In the genomic region with DNA sequence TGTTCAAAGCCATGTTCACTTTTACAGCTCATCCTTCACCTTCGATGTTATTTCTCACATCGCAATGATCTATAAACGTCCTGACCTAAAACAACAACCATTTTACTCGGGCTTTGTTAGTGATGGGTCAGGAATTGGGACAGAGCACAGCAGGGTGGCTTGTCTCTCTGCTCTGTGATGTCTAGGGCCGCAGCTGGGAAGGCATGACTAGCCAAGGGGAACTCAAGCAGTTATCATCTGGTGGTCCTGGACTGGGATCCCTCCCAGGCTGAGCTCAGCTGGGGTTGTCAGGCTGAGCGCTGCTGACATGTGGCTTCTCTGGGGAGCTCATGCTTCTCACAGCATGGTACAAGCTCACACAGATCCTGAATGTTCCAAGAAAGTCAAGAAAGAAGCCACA, we compare ENCODE assay signal across 13 mouse cellular contexts.
DNase-seq lines count a peak whose midpoint lies in the region; ATAC-seq lines count a peak whose summit lies in the region.
"Had no signal": no experiment of that assay in that cellular context is flagged by ENCODE, and none has a peak within 500 bp of the region (broad histone marks: within the 10 kb centered on the region; RNA-seq: fewer than 3 reads in every experiment).

No protein-coding gene starts in this region.

- no peak overlapping the region for H3K4me3 ChIP-seq in heart, embryonic 10.5 days
- no peak overlapping the region for H3K4me3 ChIP-seq in heart, embryonic 12.5 days
- H3K4me3 ChIP-seq: forebrain, embryonic 15.5 days; neural tube, embryonic 15.5 days had no signal

- H3K4me1 ChIP-seq in heart, embryonic 10.5 days, result 0 out of 2 replicates have a peak, but pooled peaks cover 4% of the 10 kb centered on the region
- H3K4me1 ChIP-seq in heart, embryonic 12.5 days (replicated peaks), result 0 out of 2 replicates have a peak, but pooled peaks cover 6% of the 10 kb centered on the region

- no peaks in the 10 kb centered on the region for H3K36me3 ChIP-seq in heart, embryonic 10.5 days
- no peaks in the 10 kb centered on the region for H3K36me3 ChIP-seq in heart, embryonic 12.5 days
- H3K36me3 ChIP-seq: forebrain, embryonic 15.5 days; G1E; neural tube, embryonic 15.5 days had no signal

- H3K9ac ChIP-seq in heart, embryonic 12.5 days, result no peak overlapping the region
- H3K9ac ChIP-seq: forebrain, embryonic 15.5 days; neural tube, embryonic 15.5 days had no signal

- 64% methylated on average over 6 of the region's 6 CpGs for WGBS in heart, embryonic 10.5 days
- 65% methylated on average over 6 of the region's 6 CpGs for WGBS in heart, embryonic 12.5 days

- no peak overlapping the region; the same call in 1 of the 2 replicates for H3K27ac ChIP-seq in heart, embryonic 10.5 days
- H3K27ac ChIP-seq in heart, embryonic 12.5 days (ENCODE audit: poor library complexity, severe bottlenecking), result no peak overlapping the region
- H3K27ac ChIP-seq: forebrain, embryonic 15.5 days; neural tube, embryonic 15.5 days had no signal

- no peak overlapping the region for H3K4me2 ChIP-seq in heart, embryonic 12.5 days
- H3K4me2 ChIP-seq: forebrain, embryonic 15.5 days; neural tube, embryonic 15.5 days had no signal

- H3K27me3 ChIP-seq in heart, embryonic 10.5 days (ENCODE audit: insufficient read depth, poor library complexity, severe bottlenecking), result no peaks in the 10 kb centered on the region
- no peaks in the 10 kb centered on the region for H3K27me3 ChIP-seq in heart, embryonic 12.5 days (replicated peaks)
- H3K27me3 ChIP-seq: forebrain, embryonic 15.5 days; neural tube, embryonic 15.5 days had no signal

- no peaks in the 10 kb centered on the region for H3K9me3 ChIP-seq in heart, embryonic 10.5 days
- H3K9me3 ChIP-seq in heart, embryonic 12.5 days (replicated peaks), result no peaks in the 10 kb centered on the region
- H3K9me3 ChIP-seq: forebrain, embryonic 15.5 days; neural tube, embryonic 15.5 days had no signal

- ATAC-seq in heart, embryonic 12.5 days (ENCODE audit: insufficient number of reproducible peaks, low FRiP score), result no peak
- ATAC-seq: forebrain, embryonic 15.5 days; intestine, postnatal 0 days; lung, postnatal 0 days had no signal

- peak; percentile 39 for DNase-seq in heart, embryonic 10.5 days (ENCODE audit: low spot score)
- peak; percentile 67 for DNase-seq in Muller cell, postnatal 12 days (ENCODE audit: inconsistent ontology term)
- DNase-seq in cerebellum, adult 11 months, result peak; percentile 2
- DNase-seq in cerebellum, postnatal 36 days, result peak; percentile 8 to 10
- DNase-seq in spleen, postnatal 36 days (ENCODE audit: low spot score in 2 of 2), result no peak
- DNase-seq in layer of hippocampus, adult 8-10 months (ENCODE audit: low spot score in 2 of 2), result no peak
- DNase-seq: adrenal gland, postnatal 25 days had no signal

Comparison
In these comparisons a context has a peak if more than half of its experiments do, and no peak if none do; other contexts are left out.
1. DNase-seq: peak in heart, embryonic 10.5 days (single experiment), Muller cell, postnatal 12 days (single experiment), cerebellum, adult 11 months (single experiment) and cerebellum, postnatal 36 days (2 of 2); none in spleen, postnatal 36 days (0 of 2) and layer of hippocampus, adult 8-10 months (0 of 2).